Mouse (Mus musculus) cerebellum, adult 18-20 months (tissue): Measurements from ENCODE around the gene Rspry1.

ENCODE experiments used
- DNase-seq, 2 experiments: peaks; one replicate each; pipeline ENCODE4 v3.0.0; 2021

Rspry1 gene

GRCm38 (mm10) chr8:94604030-94604429, 2.3 kb downstream of the Rspry1 start:
- no peak for DNase-seq

GRCm38 (mm10) chr8:94607064-94607463, 5.3 kb downstream of the Rspry1 start:
- DNase-seq, result no peak

DNA sequence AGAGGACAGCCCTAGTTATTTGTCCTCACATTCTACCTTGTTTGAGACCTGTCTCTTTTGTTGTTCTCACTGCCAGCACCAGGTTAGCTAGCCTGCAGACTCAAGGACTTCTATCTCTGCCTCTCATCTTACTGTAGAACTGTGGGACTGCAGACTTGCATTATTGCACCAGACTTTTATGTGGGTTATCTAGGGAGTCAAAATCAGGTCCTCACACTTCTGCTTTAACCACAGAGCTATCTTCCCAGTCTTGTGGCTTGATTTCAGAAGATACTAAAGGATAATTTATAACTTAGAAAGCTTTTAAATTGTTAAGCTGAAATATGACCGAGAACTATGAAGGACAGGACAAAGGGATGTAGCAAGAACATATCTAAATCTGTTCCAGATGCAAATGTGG, 23.1 kb downstream of the Rspry1 start:
- DNase-seq, result no peak

DNA sequence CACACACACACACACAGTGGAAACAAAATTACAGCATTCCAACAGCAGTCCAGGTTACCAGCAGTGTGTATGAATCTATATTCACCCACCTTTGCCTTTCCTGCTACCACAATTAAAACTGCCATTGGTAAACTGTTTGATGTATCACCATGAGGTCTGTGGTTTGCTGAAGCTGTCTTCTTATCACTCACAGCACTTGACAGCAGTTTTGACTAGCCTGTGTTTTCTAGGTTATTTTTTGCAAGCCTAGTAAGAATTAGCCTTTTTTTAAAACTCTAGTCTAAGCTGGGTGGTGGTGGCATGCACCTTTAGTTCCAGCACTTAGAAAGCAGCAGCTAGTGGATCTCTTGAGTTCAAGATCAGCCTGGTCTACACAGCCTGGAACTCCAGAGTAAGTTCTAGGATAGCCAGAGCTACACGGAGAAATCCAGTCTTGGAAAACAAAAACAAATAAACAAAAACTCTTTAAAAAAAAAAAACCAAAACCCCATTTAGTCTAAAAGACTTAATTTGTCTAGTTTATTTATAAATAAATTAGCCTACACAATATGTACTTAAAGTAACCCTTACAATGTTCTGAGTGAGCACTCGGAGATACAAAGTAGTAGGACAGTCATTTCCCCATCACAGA, 31.9 kb downstream of the Rspry1 start:
- DNase-seq, result no peak

- no peak for DNase-seq
These were observed 32.5 kb downstream of the Rspry1 start for GRCm38 (mm10) chr8:94634211-94634610.

- no peak for DNase-seq
These were observed 39.4 kb downstream of the Rspry1 start for GRCm38 (mm10) chr8:94641183-94641582.

GRCm38 (mm10) chr8:94641938-94642337, 40.2 kb downstream of the Rspry1 start:
- DNase-seq, result no peak

GRCm38 (mm10) chr8:94645202-94645601, 43.5 kb downstream of the Rspry1 start:
- DNase-seq, result no peak

DNA sequence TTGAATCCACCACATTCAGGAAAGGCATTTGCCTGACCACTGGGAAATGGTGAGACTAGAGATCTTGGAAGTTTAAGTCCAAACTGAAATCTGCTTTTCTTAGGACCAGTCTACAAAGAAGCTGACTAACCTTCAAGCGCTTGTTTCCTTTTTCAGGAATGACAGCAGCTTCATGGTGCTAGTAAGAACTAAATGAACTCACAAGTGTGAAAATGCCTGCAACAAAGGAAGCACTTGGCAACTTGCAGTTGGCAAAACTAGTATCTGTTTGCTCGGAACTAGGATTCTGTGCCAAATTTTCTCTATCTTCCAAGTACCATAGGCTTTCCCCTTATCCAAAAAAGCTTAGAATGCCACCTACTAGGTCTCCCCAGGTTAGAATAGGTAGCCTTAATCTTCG, 44.4 kb downstream of the Rspry1 start:
- DNase-seq, result no peak

- no peak for DNase-seq
These were observed 47.8 kb downstream of the Rspry1 start for GRCm38 (mm10) chr8:94649496-94649895.

DNA sequence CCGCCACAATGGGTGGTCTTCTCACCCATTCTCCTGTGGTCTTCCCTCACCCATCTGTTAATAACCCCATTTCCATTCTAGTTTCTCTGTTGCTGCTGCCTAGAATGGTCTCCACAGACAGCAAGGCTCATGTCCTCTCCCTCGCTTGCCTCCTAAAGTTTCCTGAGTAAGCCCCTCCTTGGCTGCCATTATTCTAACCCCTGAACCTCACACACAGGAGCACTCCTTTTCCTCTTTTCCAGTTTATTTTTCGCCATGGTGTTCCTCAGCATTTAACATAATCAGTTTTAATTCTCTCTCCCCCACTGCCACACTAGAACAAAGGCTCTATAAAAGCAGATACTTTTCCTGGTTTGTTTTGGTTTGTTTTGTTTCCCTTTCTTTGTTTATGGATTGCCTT, 51.2 kb downstream of the Rspry1 start:
- no peak for DNase-seq

DNA sequence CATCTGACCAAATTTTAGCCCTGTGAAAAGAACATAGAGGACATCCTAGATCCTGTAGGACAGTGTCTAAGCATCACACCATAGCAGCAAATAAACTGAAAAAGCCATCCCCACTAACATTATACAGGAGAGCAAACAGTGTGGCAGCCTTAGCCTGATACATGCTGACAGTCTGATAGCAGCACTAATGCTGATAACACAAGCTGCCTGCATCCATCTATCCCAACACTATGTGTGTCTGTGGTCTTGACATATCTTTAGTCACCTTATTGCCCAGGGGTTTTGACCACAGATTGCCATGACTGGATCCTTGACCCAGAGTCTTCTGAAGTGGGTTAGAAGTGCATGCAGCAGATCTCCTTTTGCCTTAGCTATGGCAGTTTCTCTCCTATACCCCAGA, 53.3 kb downstream of the Rspry1 start:
- no peak for DNase-seq

DNA sequence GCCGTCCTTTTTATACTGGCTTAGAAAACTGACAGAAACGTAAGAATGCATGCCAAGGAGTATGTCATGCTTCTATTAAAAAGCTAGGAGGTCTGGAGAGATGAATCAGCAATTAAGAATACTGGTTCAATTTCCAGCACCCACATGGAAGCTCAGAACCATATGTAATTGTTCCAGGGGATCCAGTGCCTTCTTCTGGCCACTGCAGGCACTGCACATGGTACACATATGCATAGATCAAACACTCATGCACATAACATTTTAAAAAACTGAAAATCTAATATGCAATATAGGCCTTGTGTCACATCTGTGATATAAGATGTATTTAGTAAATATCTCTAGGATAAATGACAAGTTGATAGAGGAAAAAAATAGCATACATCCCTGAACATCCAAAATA, 56.3 kb downstream of the Rspry1 start:
- DNase-seq, result no peak

DNA sequence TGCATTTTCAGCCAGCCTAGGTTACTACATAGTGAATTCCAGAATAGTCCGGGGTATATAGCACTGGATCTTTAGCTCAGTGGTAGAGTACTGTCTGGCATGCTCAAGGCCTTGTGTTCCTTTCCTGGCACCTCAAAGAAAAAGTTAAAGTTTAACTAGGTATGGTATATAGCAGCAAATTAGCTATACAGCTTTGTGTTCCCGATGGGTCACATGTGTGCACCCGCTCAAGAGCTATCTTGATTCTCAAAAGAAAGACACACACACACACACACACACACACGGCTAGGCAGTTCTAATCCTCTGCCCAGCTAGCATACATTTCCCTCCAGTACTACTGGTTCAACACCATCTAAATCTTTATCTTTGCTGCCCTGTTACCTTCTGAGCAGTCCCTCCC, 58.7 kb downstream of the Rspry1 start:
- no peak for DNase-seq

- DNase-seq, result no peak
These were observed 63.0 kb downstream of the Rspry1 start for GRCm38 (mm10) chr8:94664722-94665121.

DNA sequence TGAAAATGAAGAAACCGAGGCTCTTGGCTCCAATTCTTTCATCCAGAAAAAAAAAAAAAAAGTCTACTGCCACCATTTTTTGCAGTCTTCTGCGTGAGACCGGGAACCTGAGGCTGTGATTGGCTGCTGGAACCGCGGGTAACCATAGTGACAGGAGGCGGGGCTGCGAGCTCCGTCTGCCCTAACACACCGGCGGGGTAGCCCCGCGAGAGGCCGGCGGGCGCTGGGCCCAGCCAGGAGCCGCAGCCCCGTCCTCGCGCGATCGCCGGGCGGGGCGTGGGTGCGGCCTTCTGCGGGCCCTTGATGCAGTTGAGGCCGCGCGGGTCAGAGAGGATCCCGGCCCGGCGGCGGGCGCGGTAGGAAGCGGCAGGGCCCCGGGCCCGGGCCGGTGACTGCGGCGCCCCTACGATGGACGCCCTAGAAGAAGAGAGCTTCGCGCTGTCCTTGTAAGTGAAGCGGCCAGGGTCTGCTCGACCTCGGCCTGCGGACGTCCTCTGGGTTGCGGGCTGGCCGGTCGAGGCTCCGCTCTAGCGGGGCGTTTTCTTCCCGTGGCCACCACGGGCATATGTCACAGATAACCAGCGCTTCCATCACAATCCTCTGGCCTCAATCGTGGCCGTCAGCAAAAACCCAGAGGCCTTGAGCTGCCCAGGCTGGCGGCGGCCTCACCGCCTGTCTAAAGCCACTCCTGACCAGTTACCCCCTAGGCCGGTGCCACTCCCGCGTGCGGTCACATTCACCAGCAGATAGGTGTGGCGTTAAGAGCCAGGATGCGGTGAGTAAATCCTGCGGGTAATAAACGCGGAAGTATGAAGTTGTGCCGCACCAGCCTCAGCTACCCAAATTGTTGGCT, 64.9 kb downstream of the Rspry1 start, which contains the start of gene Arl2bp:
TSS of gene Arl2bp (plus strand) at position 145 of the 853 bp plus-strand sequence.
- DNase-seq, result peak; percentile 94 to 96

DNA sequence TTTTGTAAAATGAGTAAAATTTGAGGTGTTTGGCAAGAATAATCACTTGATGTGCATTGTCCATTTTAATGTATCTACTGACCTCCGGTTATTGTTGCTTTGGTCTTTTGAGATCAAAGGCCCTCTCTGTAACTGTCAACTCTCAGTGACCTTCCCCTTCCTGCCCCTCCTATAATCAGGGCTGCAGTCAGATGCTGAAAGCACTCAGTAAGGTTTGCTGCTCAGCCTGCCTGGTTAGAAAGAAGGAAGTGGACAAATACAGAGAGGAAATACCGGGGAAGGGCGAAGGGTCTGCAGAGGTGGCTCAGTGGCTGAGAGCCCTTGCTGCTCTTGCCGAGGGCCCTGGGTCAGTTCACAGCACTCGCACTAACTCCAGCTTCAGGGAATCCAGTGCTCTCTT, 72.6 kb downstream of the Rspry1 start:
- no peak for DNase-seq

- no peak for DNase-seq
These were observed 74.2 kb downstream of the Rspry1 start for GRCm38 (mm10) chr8:94675923-94676322.

- no peak for DNase-seq
These were observed 76.8 kb downstream of the Rspry1 start for GRCm38 (mm10) chr8:94678582-94678981.

DNA sequence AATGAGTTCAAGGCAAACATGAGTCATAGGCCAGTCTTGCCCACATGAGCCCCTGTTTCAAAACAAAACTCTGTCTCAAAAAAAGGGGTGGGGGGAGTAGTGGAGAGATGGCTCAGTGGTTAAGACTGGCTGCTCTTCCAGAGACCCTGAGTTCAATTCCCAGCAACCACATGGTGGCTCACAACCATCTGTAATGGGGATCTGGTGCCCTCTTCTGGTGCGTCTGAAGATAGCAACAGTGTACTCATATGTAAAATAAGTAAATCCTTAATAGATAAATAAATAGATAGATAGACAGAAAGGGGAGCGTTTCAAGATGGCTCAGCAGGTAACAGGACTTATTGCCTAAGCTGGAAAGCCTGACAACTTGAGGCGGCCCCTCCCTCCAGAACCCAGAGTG, 78.7 kb downstream of the Rspry1 start:
- DNase-seq, result no peak

GRCm38 (mm10) chr8:94682732-94683524, 81.2 kb downstream of the Rspry1 start:
- no peak for DNase-seq

GRCm38 (mm10) chr8:94684287-94684686, 82.5 kb downstream of the Rspry1 start:
- DNase-seq, result no peak

DNA sequence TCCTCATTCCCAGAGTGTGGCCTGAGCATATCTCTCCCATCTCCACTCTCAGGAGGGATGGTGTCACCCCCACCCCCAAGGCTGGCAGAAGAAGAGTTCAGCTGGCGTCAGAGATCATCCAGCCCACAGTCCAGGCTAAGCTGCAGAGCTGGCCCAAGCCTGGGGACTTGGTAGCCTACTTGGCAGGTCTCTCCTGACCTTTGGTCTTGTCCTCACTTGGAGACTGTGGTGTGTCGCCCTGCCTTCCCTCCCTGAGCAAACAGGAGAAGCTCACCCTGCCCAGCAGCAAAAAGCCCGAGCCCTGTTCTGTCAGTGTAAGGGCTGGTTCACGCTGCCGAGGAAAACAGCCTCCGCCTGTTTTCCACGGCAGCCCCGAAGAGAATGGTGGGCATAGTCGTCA, 84.2 kb downstream of the Rspry1 start:
- no peak for DNase-seq

GRCm38 (mm10) chr8:94694701-94695100, 93.0 kb downstream of the Rspry1 start:
- no peak for DNase-seq
